Mouse (Mus musculus) olfactory bulb, adult 2 months (tissue): ENCODE data around the gene Rho.

Source experiments
- CTCF ChIP-seq: fragments of 200-500 bp; IDR thresholded peaks from 2 replicates; pipeline ENCODE4 v1.5.1; 2012; ENCODE audit warnings: low read depth, mild to moderate bottlenecking, low read length, moderate library complexity; ENCODE audit not compliant: insufficient read depth
- POLR2A ChIP-seq: fragments of 200-500 bp; IDR thresholded peaks from 2 replicates; pipeline ENCODE4 v1.6.1; 2012; ENCODE audit warnings: mild to moderate bottlenecking, low read depth, low read length, moderate library complexity; ENCODE audit not compliant: insufficient read depth

DNA sequence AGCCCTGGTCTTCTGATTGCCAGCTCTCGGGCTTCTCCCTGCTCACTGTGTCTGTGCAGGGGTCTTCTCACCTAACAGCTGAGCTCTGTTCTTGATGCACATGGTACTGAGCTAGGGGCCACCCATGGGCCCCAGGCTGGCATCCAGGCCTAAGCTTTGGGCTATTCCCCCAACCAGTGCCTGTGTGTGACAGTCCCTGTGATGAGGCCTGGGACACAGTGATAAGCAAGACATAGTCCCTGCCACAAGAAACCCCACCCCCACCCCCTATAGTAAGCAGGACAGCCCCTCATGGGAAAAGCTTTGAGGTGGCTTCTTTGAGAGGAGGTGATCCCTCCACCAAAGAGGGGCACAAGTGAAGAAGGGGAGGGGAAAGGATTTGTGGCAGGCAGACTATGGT, 12.9 kb upstream of the Rho start:
- TF ChIP-seq CTCF, result no peak
- no peak for TF ChIP-seq POLR2A
